Mouse (Mus musculus): Measurements from ENCODE around the gene Acvr1b.
A peak's percentile ranks its signal among the peaks of the same experiment; 100 is the strongest.

Gene Acvr1b

DNA sequence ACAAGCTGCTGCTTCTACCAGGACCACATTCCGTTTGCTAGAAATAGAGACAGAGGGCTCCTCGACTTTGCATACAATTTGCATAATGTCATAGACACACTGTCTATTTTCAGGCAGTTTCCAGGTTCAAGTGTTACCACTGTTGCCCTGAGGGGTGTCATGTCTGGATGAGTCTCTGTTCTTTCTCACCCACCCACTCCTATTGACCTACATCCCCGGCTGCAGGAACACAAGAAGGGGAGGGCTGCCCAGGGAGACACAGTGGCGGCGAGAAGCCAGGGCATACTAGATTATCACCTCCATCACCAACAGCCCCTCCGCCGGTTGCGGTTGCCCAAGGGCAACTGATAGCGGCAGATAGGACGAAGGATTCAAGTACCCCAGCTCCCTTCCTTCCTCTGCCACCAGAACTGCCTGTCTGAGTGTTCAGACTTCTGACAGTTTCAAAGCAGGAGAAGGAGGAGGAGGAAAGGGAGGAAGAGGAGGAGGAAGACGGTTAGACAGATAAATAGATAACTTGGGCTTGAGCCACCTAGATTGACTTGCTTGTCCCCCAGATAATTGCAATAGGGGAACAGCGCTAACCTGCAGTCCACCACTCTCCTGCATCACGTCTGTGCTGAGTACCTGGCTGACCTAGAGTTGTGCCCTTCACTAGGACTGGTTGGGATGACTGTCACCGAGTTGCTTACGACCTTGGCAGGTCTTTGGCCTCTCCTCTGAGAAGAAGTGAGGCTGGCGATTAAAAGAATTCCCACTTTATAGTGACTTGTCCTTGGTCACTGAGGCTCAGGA, 26.6 kb upstream of the Acvr1b start:
- no peak for DNase-seq

- DNase-seq = peak; percentile 84
Observed at GRCm38 (mm10) chr15:101147910-101148273, 26.0 kb upstream of the Acvr1b start.

GRCm38 (mm10) chr15:101148604-101149003, 25.3 kb upstream of the Acvr1b start:
- DNase-seq = no peak

GRCm38 (mm10) chr15:101151409-101152261, 22.2 kb upstream of the Acvr1b start:
- no peak for DNase-seq

DNA sequence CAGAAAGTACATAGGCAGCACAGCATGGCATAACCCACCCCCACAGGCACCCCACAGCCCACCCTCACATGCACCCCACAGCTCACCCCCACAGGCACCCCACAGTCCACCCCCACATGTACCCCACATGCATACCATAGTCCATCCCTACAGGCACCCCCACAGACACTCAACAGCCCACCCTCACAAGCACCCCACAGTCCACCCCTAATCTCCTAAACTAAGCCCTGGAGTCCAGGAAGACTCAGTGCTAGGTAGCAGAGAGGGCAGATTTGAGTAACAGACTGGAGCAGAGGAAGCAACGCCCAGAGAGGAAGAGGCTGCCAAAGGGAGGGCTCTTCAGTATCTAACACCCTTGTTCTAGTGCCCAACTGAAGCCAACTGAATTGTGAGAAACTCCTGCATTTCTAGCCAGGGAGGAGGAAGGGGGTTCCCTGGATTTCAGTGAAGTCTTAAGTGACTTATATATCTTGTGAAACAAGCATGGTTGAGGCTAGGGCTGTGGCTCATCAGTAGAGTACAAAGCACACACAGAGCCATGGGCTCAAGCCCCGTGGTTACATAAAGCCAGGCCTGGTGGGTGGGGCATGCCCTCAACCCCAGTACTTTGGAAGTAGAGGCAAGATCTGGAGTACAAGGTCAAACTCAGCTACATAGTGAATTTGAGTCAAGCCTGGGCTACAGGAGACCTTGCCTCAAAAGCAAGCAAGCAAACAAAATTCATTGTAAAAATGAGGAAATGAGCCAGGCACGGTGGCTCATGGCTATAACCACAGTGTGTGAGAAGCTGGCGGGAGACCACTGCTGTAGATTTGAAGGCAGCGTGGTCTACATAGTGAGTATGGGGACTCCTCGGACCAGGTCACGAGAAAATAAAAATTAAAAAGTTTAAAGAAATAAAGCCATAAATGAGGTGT, 18.9 kb upstream of the Acvr1b start:
- no peak for DNase-seq

GRCm38 (mm10) chr15:101160128-101160527, 13.7 kb upstream of the Acvr1b start:
- no peak for DNase-seq

GRCm38 (mm10) chr15:101160591-101160990, 13.3 kb upstream of the Acvr1b start:
- DNase-seq = no peak

DNA sequence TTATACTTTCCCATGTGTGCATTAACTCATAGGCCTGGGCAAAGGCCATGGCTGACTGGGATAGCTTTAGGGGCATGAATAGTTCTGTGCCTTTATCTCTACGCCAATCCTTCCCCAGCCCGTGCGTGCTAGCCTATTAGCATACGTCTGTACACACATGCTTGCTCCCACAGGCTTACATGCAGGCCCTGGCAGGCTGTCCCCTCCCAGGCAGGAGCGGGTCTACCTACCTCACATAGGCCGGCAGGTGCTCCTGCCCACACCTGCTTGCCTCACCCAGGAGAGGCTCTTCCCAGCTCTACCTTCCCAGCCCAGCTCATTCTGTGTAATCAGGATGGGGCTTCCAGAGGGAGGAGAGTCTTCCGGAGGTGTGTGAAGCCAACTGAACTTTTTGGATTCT, 12.3 kb upstream of the Acvr1b start:
- DNase-seq = no peak

DNA sequence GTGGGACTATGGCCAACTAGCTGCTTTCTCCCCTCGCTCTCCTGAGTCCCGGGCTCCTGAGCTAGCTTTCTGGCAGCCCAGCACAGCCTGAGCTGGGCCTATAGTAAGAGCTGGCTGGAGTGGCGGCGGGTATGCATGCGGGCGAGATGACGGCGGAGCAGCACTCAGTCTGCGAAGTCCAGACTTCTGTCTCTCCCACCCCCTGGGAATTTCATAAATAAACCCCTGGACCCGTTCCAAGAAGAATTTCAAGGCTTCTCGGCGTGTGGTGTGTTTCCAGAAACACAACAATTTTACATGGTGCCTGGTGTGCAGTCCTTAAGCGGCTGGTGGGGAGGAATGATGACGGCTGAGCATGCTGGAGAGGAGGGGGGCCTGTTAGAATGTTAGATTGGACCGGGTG, 10.8 kb upstream of the Acvr1b start:
- DNase-seq = no peak

DNA sequence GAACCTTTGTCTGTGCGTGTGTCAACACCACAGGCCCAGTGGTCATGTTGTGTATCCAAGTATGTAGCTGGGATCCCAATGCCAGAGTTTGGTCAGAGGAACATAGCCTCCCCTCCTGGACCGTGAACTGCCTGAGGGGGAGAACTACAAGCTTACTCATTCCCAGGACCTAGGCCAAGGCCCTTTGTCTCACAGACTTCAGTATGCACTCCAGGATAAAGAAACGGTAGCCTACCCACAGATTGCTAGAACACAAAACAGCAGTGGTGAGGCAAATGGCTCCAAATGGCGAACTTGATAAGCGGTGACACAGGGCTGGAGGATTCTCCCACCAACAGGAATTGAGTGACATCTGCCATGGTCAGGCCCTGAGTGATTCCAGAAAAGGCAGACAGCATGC, 10.0 kb upstream of the Acvr1b start:
- DNase-seq = no peak

- peak; percentile 57 for DNase-seq
Observed at GRCm38 (mm10) chr15:101164291-101164690, 9.6 kb upstream of the Acvr1b start.

- peak; percentile 57 for DNase-seq
Observed at GRCm38 (mm10) chr15:101165658-101166437, 8.0 kb upstream of the Acvr1b start.

DNA sequence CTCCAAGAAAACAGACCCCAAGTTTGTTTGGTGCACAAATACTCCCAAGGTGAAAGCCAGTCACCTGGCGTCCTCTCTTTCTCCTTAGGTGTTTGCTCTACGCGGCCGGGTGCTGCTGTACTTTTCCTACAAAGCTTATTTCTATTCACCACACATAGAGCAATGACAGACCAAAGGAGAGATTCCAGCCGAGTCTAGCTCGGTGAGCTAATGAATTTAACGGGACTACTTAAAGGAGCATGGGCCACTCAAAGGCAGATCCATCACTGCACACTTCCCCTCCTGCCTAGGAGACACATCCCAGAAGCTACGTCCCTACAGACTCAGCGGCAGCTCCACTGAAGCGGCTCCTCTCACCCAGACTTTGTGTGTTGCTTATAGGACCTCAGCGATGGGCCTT, 6.3 kb upstream of the Acvr1b start:
- no peak for DNase-seq

GRCm38 (mm10) chr15:101169910-101170309, 4.0 kb upstream of the Acvr1b start:
- DNase-seq = no peak

GRCm38 (mm10) chr15:101170413-101170980, 3.4 kb upstream of the Acvr1b start:
- no peak for DNase-seq

DNA sequence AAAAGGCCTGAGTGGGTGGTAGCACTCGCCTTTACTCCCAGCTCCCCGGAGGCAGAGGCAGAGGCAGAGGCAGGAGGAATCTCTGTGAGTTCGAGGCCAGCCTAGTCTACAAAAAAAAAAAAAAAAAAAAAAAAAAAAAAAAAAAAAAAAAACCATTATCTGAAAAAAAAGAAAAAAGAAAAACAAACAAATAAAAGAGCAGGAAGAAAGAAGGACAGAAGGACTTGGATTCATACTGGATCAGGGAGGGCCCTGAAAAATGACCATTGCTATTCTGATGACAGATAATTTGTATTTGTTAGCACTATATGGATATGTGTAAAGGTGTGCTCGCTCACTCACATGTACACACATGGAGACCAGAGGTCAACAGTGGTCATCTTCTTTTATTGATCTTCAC, 2.6 kb upstream of the Acvr1b start:
- no peak for DNase-seq

DNA sequence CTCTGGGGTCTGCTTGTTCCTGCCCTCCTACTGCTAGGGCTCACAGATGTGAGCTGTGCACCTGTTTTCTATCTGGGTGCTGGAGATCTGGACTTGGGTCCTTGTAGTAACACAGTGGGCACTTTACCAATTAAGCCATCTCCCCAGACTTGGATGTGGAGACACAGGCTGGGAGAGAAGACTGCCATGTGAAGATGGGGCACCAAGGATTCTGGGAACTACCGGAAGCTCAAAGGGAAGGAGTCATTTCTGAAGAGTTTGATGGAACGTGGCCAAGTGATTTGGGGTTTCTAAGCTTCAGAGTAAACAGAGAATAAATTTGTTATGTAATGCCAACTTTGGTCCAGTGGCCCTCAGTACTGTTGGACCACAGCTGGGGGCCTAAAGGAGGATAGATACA, 1.9 kb upstream of the Acvr1b start:
- DNase-seq = no peak

DNA sequence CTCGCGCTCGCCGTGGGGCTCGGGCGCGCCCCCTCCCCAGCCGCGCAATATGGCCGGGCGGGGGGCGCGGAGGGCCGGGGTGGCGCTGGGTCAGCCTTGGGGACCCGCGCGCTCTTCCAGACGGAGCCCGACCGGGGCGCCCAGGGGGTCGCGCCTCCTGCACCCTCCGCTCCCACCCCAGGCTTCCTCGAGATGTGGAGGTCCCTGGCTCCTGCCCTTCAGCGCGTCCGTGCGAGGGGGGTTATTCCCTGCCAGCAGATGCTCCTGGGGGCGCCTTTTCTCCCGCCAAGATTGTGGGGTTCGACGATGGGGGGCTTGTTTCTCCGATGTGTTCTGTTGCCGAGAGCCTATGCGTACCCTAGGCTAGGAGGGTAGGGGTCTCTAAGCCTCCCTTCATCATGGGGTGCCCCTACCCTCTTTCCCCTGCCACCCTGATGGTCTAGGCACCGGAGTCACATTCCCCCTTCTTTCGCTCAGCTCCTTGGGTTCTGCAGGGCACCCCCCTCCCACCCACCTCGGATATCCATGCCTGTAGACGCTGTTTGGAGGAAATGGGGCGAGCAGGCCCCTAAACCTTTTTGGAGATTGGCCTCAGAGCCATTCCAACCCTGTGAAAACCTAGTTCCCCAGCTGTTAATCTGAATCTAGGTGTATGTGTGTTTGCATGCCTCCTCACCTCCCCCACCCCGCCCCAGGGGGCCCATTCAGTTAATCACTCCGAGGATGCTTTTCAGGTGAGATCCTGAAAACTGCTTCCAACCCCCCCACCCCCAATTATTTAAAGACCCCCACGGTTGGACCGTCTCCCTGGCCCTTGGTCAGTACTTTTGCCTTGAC, 645 bp downstream of the Acvr1b start:
- no peak for DNase-seq

DNA sequence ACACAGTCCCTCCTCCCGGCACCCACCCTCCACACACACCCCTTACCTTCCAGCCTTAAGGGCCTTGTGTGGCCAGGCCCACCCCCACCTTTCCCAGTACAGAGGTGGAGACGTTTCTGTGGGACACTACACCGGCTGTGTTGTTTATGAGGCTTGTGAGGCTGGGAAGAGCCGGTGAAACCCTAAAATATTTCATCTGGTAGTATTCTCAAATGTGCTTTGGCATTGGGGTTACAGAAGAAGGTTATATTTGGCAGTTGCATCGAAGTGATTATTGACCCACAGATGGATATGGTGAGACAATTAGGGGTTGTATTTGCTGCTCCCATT, 1.2 kb downstream of the Acvr1b start:
- DNase-seq = no peak

- no peak for DNase-seq
Observed at GRCm38 (mm10) chr15:101175613-101176283, 1.9 kb downstream of the Acvr1b start.

DNA sequence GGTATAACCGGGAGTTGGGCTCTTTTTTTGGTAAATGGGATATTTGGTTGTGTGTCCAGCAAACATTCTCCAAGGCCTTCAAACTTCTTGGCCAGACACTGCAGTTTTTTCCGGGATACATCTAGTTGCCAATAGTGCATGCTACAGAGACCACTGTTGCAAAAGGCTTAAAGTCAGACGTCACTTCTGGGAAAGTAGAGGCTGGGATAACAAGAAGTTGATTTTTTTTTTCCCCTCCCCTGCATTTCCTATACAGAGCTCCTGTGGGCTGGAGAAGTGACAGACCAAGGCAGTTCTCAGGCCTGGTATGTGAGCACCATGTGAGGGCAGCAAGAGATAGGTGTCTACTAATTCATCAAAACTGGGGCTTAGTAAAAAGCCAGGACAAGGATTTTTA, 2.4 kb downstream of the Acvr1b start:
- no peak for DNase-seq
